Mouse (Mus musculus) lung, embryonic 16.5 days (tissue): ENCODE results near the gene Vegfa. TPM values are rescaled to one million over a fixed set of nuclear protein-coding genes. Genes with fewer than 3 reads are reported as not detected.

Source experiments
- ATAC-seq: fragments of 200-750 bp; cut with Nextera tagmentation; 2 replicates; pipeline ENCODE4 v1.8.0; 2017; ENCODE audit warnings: low read depth, mild to moderate bottlenecking, moderate library complexity
- H3K27ac ChIP-seq: fragments of 300-500 bp; sonication (generic); 2 replicates; pipeline ENCODE4 v1.5.1; 2014; ENCODE audit warnings: mild to moderate bottlenecking, control low read depth, low read length
- H3K27me3 ChIP-seq: fragments of 300-500 bp; sonication (generic); 2 replicates; pipeline ENCODE4 v1.6.1; 2014; ENCODE audit warnings: low read depth, low read length, mixed read lengths; ENCODE audit not compliant: control insufficient read depth, insufficient read depth
- H3K36me3 ChIP-seq: fragments of 300-500 bp; sonication (generic); 2 replicates; pipeline ENCODE4 v1.6.1; 2014; ENCODE audit warnings: low read length; ENCODE audit not compliant: control insufficient read depth, insufficient read depth
- H3K4me1 ChIP-seq: fragments of 300-500 bp; sonication (generic); replicated peaks from 2 replicates; pipeline ENCODE4 v1.6.1; 2014; ENCODE audit warnings: low read length, mixed read lengths; ENCODE audit not compliant: control insufficient read depth, insufficient read depth
- H3K4me2 ChIP-seq: fragments of 300-500 bp; sonication (generic); 2 replicates; pipeline ENCODE4 v1.6.1; 2014; ENCODE audit warnings: low read depth, low read length, control low read depth
- H3K4me3 ChIP-seq: fragments of 300-500 bp; sonication (generic); 2 replicates; pipeline ENCODE4 v1.5.1; 2014; ENCODE audit warnings: mild to moderate bottlenecking, low read length, control low read depth
- H3K9ac ChIP-seq: fragments of 300-500 bp; sonication (generic); 2 replicates; pipeline ENCODE4 v1.6.1; 2014; ENCODE audit warnings: low read length, control low read depth
- H3K9me3 ChIP-seq: fragments of 300-500 bp; sonication (generic); 2 replicates; pipeline ENCODE4 v1.6.1; 2016; ENCODE audit warnings: low read length; ENCODE audit not compliant: control insufficient read depth
- WGBS: fragments of 180-500 bp; shearing (Covaris S2); extraction: QIAGEN DNeasy Blood & Tissue Kit; methylation state at CpG from one replicate; pipeline ENCODE4 v1.1.7; 2014; 5-methylcytosine and 5-hydroxymethylcytosine counted together
- polyA plus RNA-seq: library from polyadenylated mRNA; unstranded; fragments of >200 nt; fragmentation: Nextera tagmentation; extraction: Ambion mirVana; gene quantifications from 2 replicates; pipeline ENCODE4 v1.2.1, GENCODE M21; 2015

Gene Vegfa
- polyA plus RNA-seq, 1 experiment from 2014 or later: 4.5 TPM

DNA sequence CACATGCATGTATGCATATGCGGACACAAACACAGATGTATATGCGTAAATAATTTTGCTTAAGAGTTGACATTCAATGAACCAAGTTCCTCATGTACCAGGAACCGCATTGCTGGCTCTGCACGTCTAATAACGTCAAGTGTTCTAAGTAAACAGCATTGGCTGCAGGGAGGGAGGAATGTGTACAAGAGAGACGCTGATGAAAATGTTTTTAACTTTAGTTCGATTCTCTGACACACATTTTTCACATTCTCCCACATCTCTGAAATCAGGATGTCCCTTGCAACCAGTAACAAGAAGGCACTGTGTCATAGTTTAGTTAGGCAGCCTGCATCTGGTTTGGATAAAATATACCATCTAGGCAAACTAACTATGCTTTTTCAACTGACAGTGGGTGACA, 23.6 kb upstream of the Vegfa start:
- Histone ChIP-seq H3K27me3 (no peaks in the 10 kb centered on the region), H3K4me2 (no peak overlapping the region), H3K36me3 (no peaks in the 10 kb centered on the region), H3K4me3 (no peak overlapping the region), H3K9ac (no peak overlapping the region), H3K4me1 (peaks cover 21% of the 10 kb centered on the region; the same call in 1 of the 2 replicates), H3K9me3 (no peaks in the 10 kb centered on the region), H3K27ac (no peak overlapping the region)
- no peak for ATAC-seq
- WGBS: 41% methylated on average over 7 of the region's 7 CpGs

GRCm38 (mm10) chr17:46053291-46053842, 21.2 kb upstream of the Vegfa start:
- WGBS: 67% methylated on average over 7 of the region's 7 CpGs
- ATAC-seq: no peak
- no peaks in the 10 kb centered on the region for H3K36me3 ChIP-seq
- no peak overlapping the region for H3K4me2 ChIP-seq
- H3K4me3 ChIP-seq: no peak overlapping the region
- no peak overlapping the region for H3K27ac ChIP-seq
- no peaks in the 10 kb centered on the region for H3K27me3 ChIP-seq
- no peak overlapping the region for H3K9ac ChIP-seq
- H3K9me3 ChIP-seq: peaks cover under 1% of the 10 kb centered on the region; the same call in 1 of the 2 replicates
- H3K4me1 ChIP-seq: peaks cover 12% of the 10 kb centered on the region; the same call in 1 of the 2 replicates

DNA sequence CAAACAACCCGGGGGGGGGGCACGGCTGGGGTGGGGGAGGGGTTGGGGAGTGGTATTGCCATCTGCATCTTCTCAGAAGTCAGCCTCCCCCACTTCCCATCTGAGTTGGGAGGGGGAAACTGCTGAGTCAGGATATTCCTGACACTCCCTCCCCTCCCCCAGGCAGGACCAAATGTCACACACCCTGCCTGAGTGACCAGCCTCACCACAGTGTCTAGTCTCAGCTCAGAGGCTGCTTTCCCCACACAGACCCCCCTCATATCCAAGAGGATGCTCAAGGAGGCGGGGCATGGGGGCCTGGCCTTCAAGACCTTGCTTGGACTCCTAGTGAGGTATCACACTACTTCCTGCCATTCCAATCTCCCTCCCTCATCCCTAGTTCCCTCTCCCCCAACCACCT, 20.0 kb upstream of the Vegfa start:
- Histone ChIP-seq H3K27ac (no peak overlapping the region), H3K4me3 (no peak overlapping the region), H3K36me3 (no peaks in the 10 kb centered on the region), H3K4me1 (peaks cover 12% of the 10 kb centered on the region; the same call in 1 of the 2 replicates), H3K4me2 (no peak overlapping the region), H3K27me3 (no peaks in the 10 kb centered on the region), H3K9ac (no peak overlapping the region), H3K9me3 (peaks cover 5% of the 10 kb centered on the region)
- ATAC-seq: peak; percentile 64
- 19% methylated on average over 3 of the region's 3 CpGs for WGBS

GRCm38 (mm10) chr17:46051356-46051755, 19.2 kb upstream of the Vegfa start:
- no peaks in the 10 kb centered on the region for H3K36me3 ChIP-seq
- peaks cover 5% of the 10 kb centered on the region for H3K9me3 ChIP-seq
- H3K9ac ChIP-seq: no peak overlapping the region
- H3K27ac ChIP-seq: no peak overlapping the region
- H3K27me3 ChIP-seq: no peaks in the 10 kb centered on the region
- H3K4me1 ChIP-seq: peaks cover 10% of the 10 kb centered on the region; the same call in 1 of the 2 replicates
- H3K4me3 ChIP-seq: no peak overlapping the region
- no peak for ATAC-seq
- WGBS: 70% methylated on average over 5 of the region's 5 CpGs
- H3K4me2 ChIP-seq: no peak overlapping the region

DNA sequence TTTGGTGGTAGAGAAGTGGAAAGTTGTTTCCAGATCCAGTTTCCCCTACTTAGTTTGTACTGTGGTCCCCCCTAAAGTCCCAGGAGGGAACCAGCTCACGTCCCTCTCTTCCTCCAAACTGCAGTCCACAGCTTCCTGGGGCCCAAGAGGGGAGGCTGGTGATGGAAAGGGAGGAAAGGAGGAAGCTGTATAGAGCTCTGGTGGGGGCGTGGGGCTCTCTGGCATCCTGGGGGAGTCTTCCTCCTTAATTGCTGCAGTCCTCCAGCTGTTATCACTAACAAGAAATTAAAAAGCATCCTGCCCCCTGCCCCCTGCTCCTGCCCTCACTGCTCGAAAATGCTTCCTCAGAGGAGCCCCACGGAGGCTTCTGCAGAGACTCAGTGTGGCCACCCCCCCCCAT, 17.4 kb upstream of the Vegfa start:
- WGBS: 27% methylated on average over 4 of the region's 4 CpGs
- no peak for ATAC-seq
- Histone ChIP-seq H3K27ac (no peak overlapping the region), H3K27me3 (no peaks in the 10 kb centered on the region), H3K9me3 (peaks cover 5% of the 10 kb centered on the region), H3K9ac (no peak overlapping the region), H3K36me3 (no peaks in the 10 kb centered on the region), H3K4me3 (no peak overlapping the region), H3K4me1 (peaks cover 7% of the 10 kb centered on the region; the same call in 1 of the 2 replicates), H3K4me2 (no peak overlapping the region)

DNA sequence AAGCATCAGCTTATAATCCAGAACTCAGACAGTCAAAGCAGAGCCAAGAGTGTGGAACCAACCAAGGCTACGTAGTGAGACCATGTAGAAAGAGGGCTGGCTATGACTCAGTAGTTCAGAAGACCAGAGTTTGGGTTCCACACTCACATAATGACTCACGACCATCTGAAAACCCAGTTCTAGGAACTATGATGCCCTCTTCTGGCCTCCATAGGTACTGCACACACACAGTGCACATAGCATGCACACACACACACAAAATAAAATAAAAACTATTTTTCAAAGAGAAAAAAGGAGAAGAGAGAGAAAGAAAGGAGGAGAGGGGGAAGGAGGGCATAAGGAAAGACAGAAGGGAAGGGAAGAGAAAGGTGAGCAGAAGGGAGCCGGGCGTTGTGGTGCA, 16.0 kb upstream of the Vegfa start:
- 95% methylated on average over 4 of the region's 4 CpGs for WGBS
- Histone ChIP-seq H3K9me3 (peaks cover 5% of the 10 kb centered on the region), H3K36me3 (no peaks in the 10 kb centered on the region), H3K4me1 (peaks cover 7% of the 10 kb centered on the region; the same call in 1 of the 2 replicates), H3K4me3 (no peak overlapping the region), H3K4me2 (no peak overlapping the region), H3K9ac (no peak overlapping the region), H3K27me3 (no peaks in the 10 kb centered on the region), H3K27ac (no peak overlapping the region)
- ATAC-seq: no peak

DNA sequence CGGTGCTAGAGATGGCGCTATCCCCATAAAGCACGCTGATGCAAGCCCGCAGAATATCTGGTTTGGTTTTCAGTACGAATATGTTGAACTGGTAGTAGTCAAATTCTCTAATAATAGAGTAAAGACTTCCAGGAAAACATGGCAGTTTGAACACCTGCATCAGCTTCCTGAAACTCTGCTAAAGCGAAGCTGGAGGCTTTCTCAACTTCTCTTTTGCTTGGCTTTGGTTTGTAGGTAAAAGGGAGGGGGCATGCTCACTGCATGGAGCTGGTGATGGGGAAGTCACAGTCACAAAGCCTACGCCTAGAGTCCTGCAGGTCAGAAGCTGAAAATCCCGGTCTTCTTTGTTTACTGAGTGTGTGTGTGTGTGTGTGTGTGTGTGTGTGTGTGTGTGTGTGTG, 13.6 kb upstream of the Vegfa start:
- no peak for ATAC-seq
- Histone ChIP-seq H3K4me1 (peaks cover 7% of the 10 kb centered on the region), H3K4me2 (no peak overlapping the region), H3K9ac (no peak overlapping the region), H3K27ac (no peak overlapping the region), H3K27me3 (no peaks in the 10 kb centered on the region), H3K4me3 (no peak overlapping the region), H3K9me3 (peaks cover 5% of the 10 kb centered on the region), H3K36me3 (no peaks in the 10 kb centered on the region)
- 78% methylated on average over 8 of the region's 8 CpGs for WGBS

GRCm38 (mm10) chr17:46044953-46045352, 12.8 kb upstream of the Vegfa start:
- WGBS: 85% methylated on average over 5 of the region's 5 CpGs
- Histone ChIP-seq H3K27ac (no peak overlapping the region), H3K4me1 (peaks cover 12% of the 10 kb centered on the region), H3K9me3 (peaks cover 5% of the 10 kb centered on the region), H3K4me3 (no peak overlapping the region), H3K4me2 (no peak overlapping the region), H3K36me3 (no peaks in the 10 kb centered on the region), H3K27me3 (no peaks in the 10 kb centered on the region), H3K9ac (no peak overlapping the region)
- ATAC-seq: no peak

- no peaks in the 10 kb centered on the region for H3K9me3 ChIP-seq
- H3K4me1 ChIP-seq: peaks cover 23% of the 10 kb centered on the region
- no peaks in the 10 kb centered on the region for H3K36me3 ChIP-seq
- no peak for ATAC-seq
- no peak overlapping the region for H3K4me3 ChIP-seq
- no peak overlapping the region for H3K27ac ChIP-seq
- no peak overlapping the region for H3K4me2 ChIP-seq
- no peak overlapping the region for H3K9ac ChIP-seq
- 65% methylated on average over 8 of the region's 8 CpGs for WGBS
- no peaks in the 10 kb centered on the region for H3K27me3 ChIP-seq
These were observed 10.0 kb upstream of the Vegfa start for GRCm38 (mm10) chr17:46042158-46042557.

DNA sequence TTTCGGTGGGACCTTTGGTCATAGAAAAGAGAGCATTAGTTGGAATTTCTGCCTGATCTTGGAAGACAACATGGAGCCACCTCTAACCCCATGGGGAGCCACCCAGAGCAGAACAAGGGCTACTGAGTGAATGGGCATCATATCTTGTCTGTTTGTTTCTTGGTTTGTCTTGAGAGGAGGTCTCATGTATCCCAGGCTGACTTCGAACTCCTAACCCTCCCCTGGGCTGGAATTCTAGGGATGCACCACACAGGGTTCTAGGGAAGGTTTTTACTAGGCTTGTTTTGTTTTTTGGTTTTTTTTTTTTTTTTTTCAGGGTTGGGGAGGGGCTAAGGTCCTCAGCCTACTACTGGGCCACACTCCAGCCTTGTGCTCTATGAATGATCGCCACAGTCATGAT, 9.5 kb upstream of the Vegfa start:
- no peak overlapping the region for H3K27ac ChIP-seq
- peak; percentile 36; the same call in 1 of the 2 replicates for ATAC-seq
- WGBS: 82% methylated on average over 3 of the region's 3 CpGs

More for the DNA sequence above, 9.5 kb upstream of the Vegfa start:
- H3K9ac ChIP-seq: no peak overlapping the region
- H3K4me1 ChIP-seq: peaks cover 23% of the 10 kb centered on the region
- no peaks in the 10 kb centered on the region for H3K9me3 ChIP-seq
- no peaks in the 10 kb centered on the region for H3K27me3 ChIP-seq
- H3K4me2 ChIP-seq: no peak overlapping the region
- no peaks in the 10 kb centered on the region for H3K36me3 ChIP-seq
- no peak overlapping the region for H3K4me3 ChIP-seq
